Mouse (Mus musculus): ENCODE measurements at regions not wholly inside any gene's neighbourhood (a gene's known extent, or its start where the extent isn't known, plus 50 kb on each side); places are given as distances from the start of the nearest gene placed in this dataset.
A peak's percentile ranks its signal among the peaks of the same experiment; 100 is the strongest.

GRCm38 (mm10) chr4:56082411-56082810, 550.1 kb upstream of the Klf4 start:
- Histone ChIP-seq H3K27ac (no peak overlapping the region), H3K9me3 (ENCODE audit: low read length) (no peaks in the 10 kb centered on the region), H3K36me3 (ENCODE audit: insufficient read depth, low read length) (no peaks in the 10 kb centered on the region), H3K4me1 (ENCODE audit: insufficient read depth, low read length) (no peaks in the 10 kb centered on the region), H3K9ac (replicated peaks; ENCODE audit: low read length) (no peak overlapping the region), H3K4me2 (ENCODE audit: low read depth, low read length) (no peak overlapping the region), H3K4me3 (ENCODE audit: low read length) (no peak overlapping the region), H3K27me3 (ENCODE audit: insufficient read depth, low read length) (no peaks in the 10 kb centered on the region)
- TF ChIP-seq CTCF (IDR thresholded peaks at IDR 0.05; ENCODE audit: low read depth) = no peak
- DNase-seq (ENCODE audit: low spot score) = no peak
- 85% methylated on average over 5 of the region's 5 CpGs for WGBS
- ATAC-seq = no peak

GRCm38 (mm10) chr4:56080960-56081359, 548.7 kb upstream of the Klf4 start:
- H3K4me2 ChIP-seq (ENCODE audit: low read depth, low read length) = no peak overlapping the region
- no peaks in the 10 kb centered on the region for H3K4me1 ChIP-seq (ENCODE audit: insufficient read depth, low read length)
- H3K4me3 ChIP-seq (ENCODE audit: low read length) = no peak overlapping the region
- ATAC-seq (no peak), DNase-seq (ENCODE audit: low spot score) (no peak)
- H3K27me3 ChIP-seq (ENCODE audit: insufficient read depth, low read length) = no peaks in the 10 kb centered on the region
- TF ChIP-seq CTCF (IDR thresholded peaks at IDR 0.05; ENCODE audit: low read depth) = no peak
- H3K9me3 ChIP-seq (ENCODE audit: low read length) = no peaks in the 10 kb centered on the region
- H3K9ac ChIP-seq (replicated peaks; ENCODE audit: low read length) = no peak overlapping the region
- no peak overlapping the region for H3K27ac ChIP-seq
- 76% methylated on average over 3 of the region's 3 CpGs for WGBS
- H3K36me3 ChIP-seq (ENCODE audit: insufficient read depth, low read length) = no peaks in the 10 kb centered on the region

- Histone ChIP-seq H3K9me3 (ENCODE audit: low read length) (no peaks in the 10 kb centered on the region), H3K27me3 (ENCODE audit: insufficient read depth, low read length) (no peaks in the 10 kb centered on the region), H3K4me2 (ENCODE audit: low read depth, low read length) (no peak overlapping the region), H3K9ac (replicated peaks; ENCODE audit: low read length) (no peak overlapping the region), H3K36me3 (ENCODE audit: insufficient read depth, low read length) (no peaks in the 10 kb centered on the region), H3K4me1 (ENCODE audit: insufficient read depth, low read length) (no peaks in the 10 kb centered on the region), H3K27ac (no peak overlapping the region), H3K4me3 (ENCODE audit: low read length) (no peak overlapping the region)
- TF ChIP-seq CTCF (IDR thresholded peaks at IDR 0.05; ENCODE audit: low read depth) = no peak
- WGBS = 72% methylated on average over 6 of the region's 6 CpGs
- ATAC-seq = no peak
- peak; percentile 39 for DNase-seq (ENCODE audit: low spot score)
These were observed 538.5 kb upstream of the Klf4 start for GRCm38 (mm10) chr4:56070664-56071334.

GRCm38 (mm10) chr4:56068859-56069258, 536.6 kb upstream of the Klf4 start:
- no peak for TF ChIP-seq CTCF (IDR thresholded peaks at IDR 0.05; ENCODE audit: low read depth)
- DNase-seq (ENCODE audit: low spot score) = no peak
- no peaks in the 10 kb centered on the region for H3K9me3 ChIP-seq (ENCODE audit: low read length)

GRCm38 (mm10) chr4:56064657-56065056, 532.4 kb upstream of the Klf4 start:
- no peak overlapping the region for H3K9ac ChIP-seq (replicated peaks; ENCODE audit: low read length)
- no peak for TF ChIP-seq CTCF (IDR thresholded peaks at IDR 0.05; ENCODE audit: low read depth)

More at GRCm38 (mm10) chr4:56068859-56069258, 536.6 kb upstream of the Klf4 start:
- no peak for ATAC-seq
- no peak overlapping the region for H3K4me3 ChIP-seq (ENCODE audit: low read length)
- no peaks in the 10 kb centered on the region for H3K4me1 ChIP-seq (ENCODE audit: insufficient read depth, low read length)
- no peaks in the 10 kb centered on the region for H3K27me3 ChIP-seq (ENCODE audit: insufficient read depth, low read length)
- no peak overlapping the region for H3K4me2 ChIP-seq (ENCODE audit: low read depth, low read length)
- no peak overlapping the region for H3K27ac ChIP-seq
- no peaks in the 10 kb centered on the region for H3K36me3 ChIP-seq (ENCODE audit: insufficient read depth, low read length)
- no peak overlapping the region for H3K9ac ChIP-seq (replicated peaks; ENCODE audit: low read length)
- WGBS = 95% methylated on average over 4 of the region's 4 CpGs

GRCm38 (mm10) chr4:56051792-56052380, 519.6 kb upstream of the Klf4 start:
- Histone ChIP-seq H3K27me3 (ENCODE audit: insufficient read depth, low read length) (no peaks in the 10 kb centered on the region), H3K4me3 (ENCODE audit: low read length) (no peak overlapping the region), H3K36me3 (ENCODE audit: insufficient read depth, low read length) (no peaks in the 10 kb centered on the region), H3K27ac (no peak overlapping the region), H3K9me3 (ENCODE audit: low read length) (no peaks in the 10 kb centered on the region), H3K4me1 (ENCODE audit: insufficient read depth, low read length) (no peaks in the 10 kb centered on the region; the same call in 1 of the 2 replicates), H3K9ac (replicated peaks; ENCODE audit: low read length) (no peak overlapping the region), H3K4me2 (ENCODE audit: low read depth, low read length) (no peak overlapping the region)
- WGBS = 33% methylated on average over 6 of the region's 6 CpGs
- ATAC-seq = no peak
- TF ChIP-seq CTCF (IDR thresholded peaks at IDR 0.05; ENCODE audit: low read depth) = peak; percentile 47
- DNase-seq (ENCODE audit: low spot score) = peak; percentile 22

More at GRCm38 (mm10) chr4:56064657-56065056, 532.4 kb upstream of the Klf4 start:
- DNase-seq (ENCODE audit: low spot score) (no peak), ATAC-seq (no peak)
- Histone ChIP-seq H3K4me2 (ENCODE audit: low read depth, low read length) (no peak overlapping the region), H3K9me3 (ENCODE audit: low read length) (no peaks in the 10 kb centered on the region), H3K4me3 (ENCODE audit: low read length) (no peak overlapping the region), H3K27me3 (ENCODE audit: insufficient read depth, low read length) (no peaks in the 10 kb centered on the region), H3K4me1 (ENCODE audit: insufficient read depth, low read length) (no peaks in the 10 kb centered on the region), H3K27ac (no peak overlapping the region), H3K36me3 (ENCODE audit: insufficient read depth, low read length) (no peaks in the 10 kb centered on the region)
- WGBS = 94% methylated on average over 4 of the region's 4 CpGs

- H3K4me3 ChIP-seq (ENCODE audit: low read length) = no peak overlapping the region
- no peaks in the 10 kb centered on the region for H3K27me3 ChIP-seq (ENCODE audit: insufficient read depth, low read length)
- DNase-seq (ENCODE audit: low spot score) (no peak), ATAC-seq (no peak)
- TF ChIP-seq CTCF (IDR thresholded peaks at IDR 0.05; ENCODE audit: low read depth) = no peak
- H3K9me3 ChIP-seq (ENCODE audit: low read length) = no peaks in the 10 kb centered on the region
- no peak overlapping the region for H3K4me2 ChIP-seq (ENCODE audit: low read depth, low read length)
- no peak overlapping the region for H3K27ac ChIP-seq
- H3K36me3 ChIP-seq (ENCODE audit: insufficient read depth, low read length) = no peaks in the 10 kb centered on the region
- 88% methylated on average over 4 of the region's 4 CpGs for WGBS
- no peaks in the 10 kb centered on the region for H3K4me1 ChIP-seq (ENCODE audit: insufficient read depth, low read length)
- H3K9ac ChIP-seq (replicated peaks; ENCODE audit: low read length) = no peak overlapping the region
These were observed 507.1 kb upstream of the Klf4 start for GRCm38 (mm10) chr4:56039327-56039726.

Measured in hindbrain, postnatal 0 days (tissue).